Mouse (Mus musculus) MEL (cell line): ENCODE data around the gene Unc13a. TPM values are rescaled to one million over a fixed set of nuclear protein-coding genes. Genes with fewer than 3 reads are reported as not detected.
A peak's percentile ranks its signal among the peaks of the same experiment; 100 is the strongest.

Experiments used
- DNase-seq: peaks from one replicate; pipeline ENCODE4 v3.0.0; 2011; ENCODE audit warnings: low read depth, low spot score
- H3K27ac ChIP-seq: 2 replicates; pipeline ENCODE4 v1.5.1; 2012; ENCODE audit warnings: low read depth, mild to moderate bottlenecking, control low read depth, low read length, moderate library complexity; ENCODE audit not compliant: control insufficient read depth
- H3K27me3 ChIP-seq, 2 experiments: fragments of 150-350 bp in 1 of 2; sonication (generic) in 1 of 2; 2 replicates each; pipeline ENCODE4 v1.6.1; 2012; ENCODE audit warnings: low read length in 2 of 2, mild to moderate bottlenecking in 2 of 2, improper control_type of control experiment in 1 of 2, moderate library complexity in 1 of 2; ENCODE audit not compliant: insufficient read depth in 2 of 2, control insufficient read depth in 1 of 2
- H3K36me3 ChIP-seq, 2 experiments: 2 replicates each; pipeline ENCODE4 v1.6.1; 2012 to 2014; ENCODE audit warnings: low read length in 2 of 2, improper control_type of control experiment in 1 of 2, inconsistent platforms in 1 of 2, mild to moderate bottlenecking in 1 of 2; ENCODE audit not compliant: insufficient read depth in 2 of 2, control insufficient read depth in 1 of 2
- H3K4me1 ChIP-seq, 2 experiments: fragments of 150-350 bp in 1 of 2; sonication (generic) in 1 of 2; 2 replicates each; pipeline ENCODE4 v1.6.1; 2012; ENCODE audit warnings: low read length in 2 of 2, improper control_type of control experiment in 1 of 2, mild to moderate bottlenecking in 1 of 2; ENCODE audit not compliant: insufficient read depth in 2 of 2, control insufficient read depth in 1 of 2
- H3K4me3 ChIP-seq, 2 experiments: fragments of 150-350 bp in 1 of 2; sonication (generic) in 1 of 2; 2 replicates each; pipeline ENCODE4 v1.5.1; 2012; ENCODE audit warnings: low read depth in 2 of 2, low read length in 2 of 2, mild to moderate bottlenecking in 2 of 2, moderate library complexity in 2 of 2, control low read depth in 1 of 2, improper control_type of control experiment in 1 of 2; ENCODE audit not compliant: control insufficient read depth in 1 of 2, insufficient read depth in 1 of 2
- H3K79me2 ChIP-seq: 2 replicates; pipeline ENCODE4 v1.6.1; 2012; ENCODE audit warnings: mild to moderate bottlenecking, low read length, moderate library complexity; ENCODE audit not compliant: control insufficient read depth, poor library complexity, insufficient read depth
- H3K9ac ChIP-seq: 2 replicates; pipeline ENCODE4 v1.6.1; 2012; ENCODE audit warnings: low read depth, mild to moderate bottlenecking, control low read depth, low read length, moderate library complexity; ENCODE audit not compliant: control insufficient read depth, poor library complexity, severe bottlenecking
- H3K9me3 ChIP-seq: fragments of 150-350 bp; sonication (generic); replicated peaks from 2 replicates; pipeline ENCODE4 v1.6.1; 2012; ENCODE audit warnings: mild to moderate bottlenecking, low read length, improper control_type of control experiment, moderate library complexity; ENCODE audit not compliant: insufficient read depth
- BHLHE40 ChIP-seq: IDR thresholded peaks from 2 replicates; pipeline ENCODE4 v1.6.1; 2012; ENCODE audit warnings: low read depth, mild to moderate bottlenecking, inconsistent platforms, low read length, improper control_type of control experiment, borderline replicate concordance
- CHD2 ChIP-seq: IDR thresholded peaks from 2 replicates; pipeline ENCODE4 v1.6.1; 2011; ENCODE audit warnings: low read length, improper control_type of control experiment
- CTCF ChIP-seq, 3 experiments: IDR thresholded peaks in 2 of 3; conservative IDR thresholded peaks in 1 of 3; 2 replicates each; pipeline ENCODE4 v1.5.1; 2011 to 2012; ENCODE audit warnings: low read length in 3 of 3, low read depth in 2 of 3, mild to moderate bottlenecking in 2 of 3, improper control_type of control experiment in 1 of 3, inconsistent platforms in 1 of 3, mixed read lengths in 1 of 3, moderate library complexity in 1 of 3; ENCODE audit not compliant: control insufficient read depth in 1 of 3, insufficient read depth in 1 of 3, poor library complexity in 1 of 3, severe bottlenecking in 1 of 3
- E2F4 ChIP-seq: IDR thresholded peaks from 2 replicates; pipeline ENCODE4 v1.6.1; 2011; ENCODE audit warnings: low read depth, low read length, improper control_type of control experiment, borderline replicate concordance
- ELF1 ChIP-seq: IDR thresholded peaks from 2 replicates; pipeline ENCODE4 v1.6.1; 2014; ENCODE audit warnings: low read depth, mild to moderate bottlenecking, inconsistent platforms, low read length, improper control_type of control experiment, moderate library complexity
- EP300 ChIP-seq, 2 experiments: IDR thresholded peaks; 2 replicates each; pipeline ENCODE4 v1.6.1; 2011; ENCODE audit warnings: improper control_type of control experiment in 2 of 2, low read length in 2 of 2, low read depth in 1 of 2, mild to moderate bottlenecking in 1 of 2
- JUND ChIP-seq: IDR thresholded peaks from 2 replicates; pipeline ENCODE4 v1.6.1; 2011; ENCODE audit warnings: low read depth, mild to moderate bottlenecking, improper control_type of control experiment, low read length
- KAT2A ChIP-seq: conservative IDR thresholded peaks from 2 replicates; pipeline ENCODE4 v1.6.1; 2012; ENCODE audit warnings: low read depth, low read length, improper control_type of control experiment, inconsistent platforms
- MAFK ChIP-seq: IDR thresholded peaks from 2 replicates; pipeline ENCODE4 v1.6.1; 2011; ENCODE audit warnings: low read depth, mild to moderate bottlenecking, low read length, improper control_type of control experiment, borderline replicate concordance
- MAZ ChIP-seq: IDR thresholded peaks from 2 replicates; pipeline ENCODE4 v1.6.1; 2012; ENCODE audit warnings: low read depth, mild to moderate bottlenecking, inconsistent platforms, low read length, improper control_type of control experiment
- MXI1 ChIP-seq: IDR thresholded peaks from 2 replicates; pipeline ENCODE4 v1.6.1; 2011; ENCODE audit warnings: mild to moderate bottlenecking, low read depth, low read length, improper control_type of control experiment
- MYB ChIP-seq: IDR thresholded peaks from 2 replicates; pipeline ENCODE4 v1.6.1; 2011; ENCODE audit warnings: mild to moderate bottlenecking, low read depth, low read length, improper control_type of control experiment
- NELFE ChIP-seq: IDR thresholded peaks from 2 replicates; pipeline ENCODE4 v1.6.1; 2011; ENCODE audit warnings: low read depth, low read length, improper control_type of control experiment
- NRF1 ChIP-seq: IDR thresholded peaks from 2 replicates; pipeline ENCODE4 v1.6.1; 2014; ENCODE audit warnings: low read depth, mild to moderate bottlenecking, inconsistent platforms, low read length, improper control_type of control experiment, moderate library complexity; ENCODE audit not compliant: poor library complexity, insufficient read depth, severe bottlenecking
- POLR2A ChIP-seq, 2 experiments: IDR thresholded peaks; 2 replicates each; pipeline ENCODE4 v1.6.1; 2011 to 2012; ENCODE audit warnings: low read length in 2 of 2, mild to moderate bottlenecking in 2 of 2, control low read depth in 1 of 2, improper control_type of control experiment in 1 of 2, low read depth in 1 of 2, moderate library complexity in 1 of 2; ENCODE audit not compliant: control insufficient read depth in 1 of 2, insufficient read depth in 1 of 2, poor library complexity in 1 of 2
- POLR2AphosphoS2 ChIP-seq: IDR thresholded peaks from 2 replicates; pipeline ENCODE4 v1.6.1; 2011; ENCODE audit warnings: low read length, improper control_type of control experiment
- POLR2AphosphoS5 ChIP-seq: IDR thresholded peaks from 2 replicates; pipeline ENCODE4 v1.6.1; 2012; ENCODE audit warnings: low read depth, borderline replicate concordance, mild to moderate bottlenecking, inconsistent platforms, low read length, moderate library complexity, mixed read lengths
- RCOR1 ChIP-seq: IDR thresholded peaks from 2 replicates; pipeline ENCODE4 v1.6.1; 2012; ENCODE audit warnings: low read depth, mild to moderate bottlenecking, inconsistent platforms, low read length, improper control_type of control experiment
- SMC3 ChIP-seq: IDR thresholded peaks from 2 replicates; pipeline ENCODE4 v1.6.1; 2011; ENCODE audit warnings: low read depth, low read length, improper control_type of control experiment
- TAL1 ChIP-seq: IDR thresholded peaks from 2 replicates; pipeline ENCODE4 v1.6.1; 2012; ENCODE audit warnings: mild to moderate bottlenecking, inconsistent platforms, low read length, moderate library complexity, mixed read lengths
- TBP ChIP-seq: IDR thresholded peaks from 2 replicates; pipeline ENCODE4 v1.8.0; 2011; ENCODE audit warnings: low read depth, low read length, improper control_type of control experiment
- USF2 ChIP-seq, 2 experiments: IDR thresholded peaks; 2 replicates each; pipeline ENCODE4 v1.6.1; 2011 to 2012; ENCODE audit warnings: improper control_type of control experiment in 2 of 2, low read length in 2 of 2, borderline replicate concordance in 1 of 2, inconsistent platforms in 1 of 2, low read depth in 1 of 2, mild to moderate bottlenecking in 1 of 2; ENCODE audit not compliant: insufficient read depth in 1 of 2
- ZKSCAN1 ChIP-seq: IDR thresholded peaks from 2 replicates; pipeline ENCODE4 v1.6.1; 2012; ENCODE audit warnings: low read depth, mild to moderate bottlenecking, inconsistent platforms, low read length, improper control_type of control experiment, moderate library complexity
- ZMIZ1 ChIP-seq: IDR thresholded peaks from 2 replicates; pipeline ENCODE4 v1.6.1; 2012; ENCODE audit warnings: low read depth, mild to moderate bottlenecking, inconsistent platforms, low read length, improper control_type of control experiment, moderate library complexity
- ZNF384 ChIP-seq: IDR thresholded peaks from 2 replicates; pipeline ENCODE4 v1.6.1; 2012; ENCODE audit warnings: low read depth, mild to moderate bottlenecking, inconsistent platforms, low read length, improper control_type of control experiment
- polyA plus RNA-seq, 2 experiments: library from polyadenylated mRNA; stranded (reverse) in 1 of 2; unstranded in 1 of 2; fragments of >175 nt in 1 of 2; fragments of >200 nt in 1 of 2; gene quantifications; 2 replicates each; pipeline versions ENCODE4 v1.2.1 to v1.2.4; 2012; ENCODE audit warnings: low replicate concordance in 2 of 2, low read depth in 1 of 2; ENCODE audit not compliant: insufficient read length in 2 of 2, insufficient read depth in 1 of 2, missing spikeins in 1 of 2
- total RNA-seq: library from RNA; depleted of rRNA; stranded (reverse); fragments of 300-350 nt; gene quantifications from 2 replicates; pipeline ENCODE4 v1.2.3, GENCODE M21; 2012

Gene Unc13a
- total and polyA plus RNA-seq, 3 experiments = 0.81 to 3.6 TPM; not detected in 1

- Histone ChIP-seq H3K9ac (no peak overlapping the region), H3K36me3 (peaks cover 0 to 4% of the 10 kb centered on the region in 2 experiments; a peak in 1 of 4 replicates), H3K4me3 (no peak overlapping the region), H3K79me2 (peaks cover 1% of the 10 kb centered on the region; the same call in 1 of the 2 replicates), H3K4me1 (peaks cover 2 to 13% of the 10 kb centered on the region in 2 experiments; a peak in 2 of 4 replicates), H3K27me3 (no peaks in the 10 kb centered on the region), H3K27ac (no peak overlapping the region), H3K9me3 (no peaks in the 10 kb centered on the region)
- TF ChIP-seq ZMIZ1 = no peak
- TF ChIP-seq NRF1 = no peak
- TF ChIP-seq CHD2 = no peak
- no peak for TF ChIP-seq MAZ
- no peak for DNase-seq
Observed at GRCm38 (mm10) chr8:71677555-71677954, 6.0 kb upstream of the Unc13a start.

- Histone ChIP-seq H3K27ac (peak overlapping the region; percentile 69), H3K9ac (peak overlapping the region; percentile 96), H3K4me3 (peak overlapping the region; percentile 68 to 85), H3K4me1 (peaks cover 2 to 13% of the 10 kb centered on the region in 2 experiments; a peak in 2 of 4 replicates), H3K27me3 (no peaks in the 10 kb centered on the region), H3K9me3 (no peaks in the 10 kb centered on the region), H3K36me3 (peaks cover 0 to 4% of the 10 kb centered on the region in 2 experiments; a peak in 1 of 4 replicates), H3K79me2 (peaks cover 1% of the 10 kb centered on the region; the same call in 1 of the 2 replicates)
- TF ChIP-seq KAT2A (no peak), POLR2AphosphoS5 (no peak), SMC3 (no peak), TAL1 (no peak), ZNF384 (no peak), POLR2AphosphoS2 (no peak), MAZ (no peak), MXI1 (no peak), ELF1 (no peak)
- no peak for DNase-seq
Observed at GRCm38 (mm10) chr8:71676803-71677202, 5.2 kb upstream of the Unc13a start.

GRCm38 (mm10) chr8:71676020-71676741, 4.6 kb upstream of the Unc13a start, which contains the start of gene Jak3:
Gene Jak3, plus strand, starts transcription at chr8:71676296.
- Histone ChIP-seq H3K4me1 (peaks cover 2 to 13% of the 10 kb centered on the region in 2 experiments; a peak in 2 of 4 replicates), H3K27me3 (no peaks in the 10 kb centered on the region), H3K36me3 (peaks cover 0 to 4% of the 10 kb centered on the region in 2 experiments; a peak in 1 of 4 replicates), H3K27ac (peak within 1 kb of the TSS; percentile 69), H3K4me3 (peak within 1 kb of the TSS; percentile 68 to 85), H3K79me2 (peaks cover 1% of the 10 kb centered on the region; the same call in 1 of the 2 replicates), H3K9ac (peak within 1 kb of the TSS; percentile 96), H3K9me3 (no peaks in the 10 kb centered on the region)
- DNase-seq = peak; percentile 83
- TF ChIP-seq ZNF384 (peak; percentile 68; the same call in 1 of the 2 replicates), MYB (no peak), NRF1 (peak; percentile 84), POLR2A (IDR thresholded peaks at IDR 0.05; ENCODE audit: control insufficient read depth in 1 of 2, insufficient read depth in 1 of 2, low read depth in 1 of 2, low read length in 2 of 2, poor library complexity in 1 of 2) (peak; percentile 67 to 70; a peak in 3 of 4 replicates), USF2 (IDR thresholded peaks at IDR 0.05; ENCODE audit: borderline replicate concordance in 1 of 2, insufficient read depth in 1 of 2, low read depth in 1 of 2, low read length in 2 of 2) (no peak), TBP (no peak), ZKSCAN1 (no peak), BHLHE40 (no peak), NELFE (peak; percentile 67), EP300 (IDR thresholded peaks at IDR 0.05; ENCODE audit: low read depth in 1 of 2, low read length in 2 of 2) (no peak), RCOR1 (no peak), CTCF (IDR thresholded peaks at IDR 0.05 in 2 of 3, conservative IDR thresholded peaks at IDR 0.05 in 1 of 3; ENCODE audit: control insufficient read depth in 1 of 3, insufficient read depth in 1 of 3, low read depth in 2 of 3, low read length in 3 of 3, poor library complexity in 1 of 3, severe bottlenecking in 1 of 3) (no peak), JUND (no peak), E2F4 (no peak), MAFK (no peak), CHD2 (no peak)
